Mouse (Mus musculus): ENCODE measurements around the gene Capza3.

Gene Capza3

GRCm38 (mm10) chr6:140040952-140041351 lies at the start of gene Capza3:
Gene Capza3 (plus strand): TSS chr6:140041252.
- no peak for DNase-seq

- DNase-seq: no peak
Measured at GRCm38 (mm10) chr6:140005181-140005580, 35.9 kb upstream of the Capza3 start.

GRCm38 (mm10) chr6:140024404-140024803 lies 16.6 kb upstream of the Capza3 start:
- DNase-seq: no peak

GRCm38 (mm10) chr6:140041357-140041756 lies 305 bp downstream of the Capza3 start, which contains the start of gene Plcz1:
Gene Plcz1 (minus strand): TSS chr6:140041457.
- DNase-seq: no peak

- DNase-seq: no peak
Measured at GRCm38 (mm10) chr6:140051476-140051875, 10.4 kb downstream of the Capza3 start.

- no peak for DNase-seq
Measured at GRCm38 (mm10) chr6:140054271-140054928, 13.3 kb downstream of the Capza3 start.

GRCm38 (mm10) chr6:140069177-140069576 lies 28.1 kb downstream of the Capza3 start:
- DNase-seq: no peak

GRCm38 (mm10) chr6:140080933-140081332 lies 39.9 kb downstream of the Capza3 start:
- no peak for DNase-seq

GRCm38 (mm10) chr6:140081739-140082138 lies 40.7 kb downstream of the Capza3 start:
- DNase-seq: no peak

GRCm38 (mm10) chr6:140089855-140090254 lies 48.8 kb downstream of the Capza3 start:
- no peak for DNase-seq

Measured in cerebellum, postnatal 25 days (tissue).